In genomic region chr7:40273459-40274072, GRCm38 (mm10) we compare ENCODE assay signal across 8 mouse cellular contexts.
DNase-seq lines count a peak whose midpoint lies in the region; ATAC-seq and TF ChIP-seq lines count a peak whose summit lies in the region.

No protein-coding gene starts in this region.

- WGBS in embryonic facial prominence, embryonic 14.5 days, result 19% methylated on average over 2 of the region's 2 CpGs
- WGBS in hindbrain, embryonic 10.5 days, result 22% methylated on average over 2 of the region's 2 CpGs
- WGBS in stomach, embryonic 14.5 days, result 8% methylated on average over 2 of the region's 2 CpGs

- no peak for ATAC-seq in embryonic facial prominence, embryonic 14.5 days (ENCODE audit: low read depth)
- ATAC-seq in stomach, embryonic 14.5 days (ENCODE audit: insufficient number of reproducible peaks, insufficient read depth, low FRiP score, low read depth), result 0 out of 2 replicates have a peak, but pooled peaks have one; percentile 46

- no peaks in the 10 kb centered on the region for H3K4me1 ChIP-seq in MEL (ENCODE audit: control insufficient read depth in 1 of 2, insufficient read depth in 2 of 2, low read length in 2 of 2)
- peaks cover 5% of the 10 kb centered on the region for H3K4me1 ChIP-seq in embryonic facial prominence, embryonic 14.5 days (ENCODE audit: control insufficient read depth, insufficient read depth, low read length)
- H3K4me1 ChIP-seq in hindbrain, embryonic 10.5 days (replicated peaks), result peaks cover 23% of the 10 kb centered on the region
- no peaks in the 10 kb centered on the region for H3K4me1 ChIP-seq in stomach, embryonic 14.5 days (ENCODE audit: control insufficient read depth, insufficient read depth, low read length)

- no peak for TF ChIP-seq EP300 in MEL (IDR thresholded peaks at IDR 0.05; ENCODE audit: low read depth in 1 of 2, low read length in 2 of 2)

- TF ChIP-seq POLR2A in MEL (IDR thresholded peaks at IDR 0.05; ENCODE audit: control insufficient read depth in 1 of 2, insufficient read depth in 1 of 2, low read depth in 1 of 2, low read length in 2 of 2, poor library complexity in 1 of 2), result no peak

- no peak overlapping the region for H3K27ac ChIP-seq in MEL (ENCODE audit: control insufficient read depth, low read depth, low read length)
- H3K27ac ChIP-seq in embryonic facial prominence, embryonic 14.5 days (replicated peaks; ENCODE audit: low read depth, low read length), result no peak overlapping the region
- no peak overlapping the region for H3K27ac ChIP-seq in hindbrain, embryonic 10.5 days
- H3K27ac ChIP-seq in stomach, embryonic 14.5 days (ENCODE audit: low read length), result no peak overlapping the region

- no peak overlapping the region for H3K4me2 ChIP-seq in embryonic facial prominence, embryonic 14.5 days (ENCODE audit: low read depth, low read length)
- no peak overlapping the region for H3K4me2 ChIP-seq in stomach, embryonic 14.5 days (replicated peaks; ENCODE audit: low read depth, low read length)

- H3K27me3 ChIP-seq in MEL (ENCODE audit: control insufficient read depth in 1 of 2, insufficient read depth in 2 of 2, low read length in 2 of 2), result no peaks in the 10 kb centered on the region
- H3K27me3 ChIP-seq in embryonic facial prominence, embryonic 14.5 days (replicated peaks; ENCODE audit: control insufficient read depth, insufficient read depth, low read length), result no peaks in the 10 kb centered on the region
- H3K27me3 ChIP-seq in hindbrain, embryonic 10.5 days (ENCODE audit: insufficient read depth, poor library complexity, severe bottlenecking), result no peaks in the 10 kb centered on the region
- H3K27me3 ChIP-seq in stomach, embryonic 14.5 days (ENCODE audit: control insufficient read depth, insufficient read depth, low read length), result no peaks in the 10 kb centered on the region

- no peaks in the 10 kb centered on the region for H3K36me3 ChIP-seq in MEL (ENCODE audit: control insufficient read depth in 1 of 2, insufficient read depth in 2 of 2, low read length in 2 of 2)
- no peaks in the 10 kb centered on the region for H3K36me3 ChIP-seq in embryonic facial prominence, embryonic 14.5 days (ENCODE audit: control insufficient read depth, insufficient read depth, low read length)
- H3K36me3 ChIP-seq in hindbrain, embryonic 10.5 days, result no peaks in the 10 kb centered on the region
- H3K36me3 ChIP-seq in stomach, embryonic 14.5 days (ENCODE audit: control insufficient read depth, insufficient read depth, low read length), result no peaks in the 10 kb centered on the region

- DNase-seq in MEL (ENCODE audit: low read depth, low spot score), result peak; percentile 1
- DNase-seq in adrenal gland, postnatal 10 days, result peak; percentile 77
- DNase-seq in embryonic facial prominence, embryonic 14.5 days (ENCODE audit: low spot score), result peak; percentile 58
- DNase-seq in hindbrain, embryonic 10.5 days (ENCODE audit: low spot score), result peak; percentile 39
- DNase-seq in layer of hippocampus, adult 8-10 months (ENCODE audit: low spot score in 2 of 2), result peak; percentile 38 to 77
- peak; percentile 70 for DNase-seq in mesoderm, embryonic 11.5 days (ENCODE audit: low read depth, low spot score)
- DNase-seq in Muller cell, postnatal 12 days (ENCODE audit: inconsistent ontology term), result no peak

- H3K9me3 ChIP-seq in MEL (replicated peaks; ENCODE audit: insufficient read depth, low read length), result no peaks in the 10 kb centered on the region
- no peaks in the 10 kb centered on the region for H3K9me3 ChIP-seq in embryonic facial prominence, embryonic 14.5 days (ENCODE audit: control insufficient read depth, low read length)
- H3K9me3 ChIP-seq in hindbrain, embryonic 10.5 days, result no peaks in the 10 kb centered on the region
- no peaks in the 10 kb centered on the region for H3K9me3 ChIP-seq in stomach, embryonic 14.5 days (ENCODE audit: control insufficient read depth, low read depth, low read length)

- TF ChIP-seq CTCF in MEL (IDR thresholded peaks at IDR 0.05 in 2 of 3, conservative IDR thresholded peaks at IDR 0.05 in 1 of 3; ENCODE audit: control insufficient read depth in 1 of 3, insufficient read depth in 1 of 3, low read depth in 2 of 3, low read length in 3 of 3, poor library complexity in 1 of 3, severe bottlenecking in 1 of 3), result peak in 1 of 3 experiments; percentile 8; a peak in 1 of 6 replicates

- TF ChIP-seq RAD21 in MEL (IDR thresholded peaks at IDR 0.05; ENCODE audit: low read depth, low read length), result peak; percentile 28

- no peaks in the 10 kb centered on the region for H3K79me2 ChIP-seq in MEL (ENCODE audit: control insufficient read depth, insufficient read depth, low read length, poor library complexity)

- no peak overlapping the region for H3K9ac ChIP-seq in MEL (ENCODE audit: control insufficient read depth, low read depth, low read length, poor library complexity, severe bottlenecking)
- H3K9ac ChIP-seq in embryonic facial prominence, embryonic 14.5 days (ENCODE audit: low read depth, low read length), result no peak overlapping the region
- no peak overlapping the region for H3K9ac ChIP-seq in stomach, embryonic 14.5 days (replicated peaks; ENCODE audit: low read depth, low read length)

- H3K4me3 ChIP-seq in MEL (ENCODE audit: control insufficient read depth in 1 of 2, insufficient read depth in 1 of 2, low read depth in 2 of 2, low read length in 2 of 2), result no peak overlapping the region
- H3K4me3 ChIP-seq in embryonic facial prominence, embryonic 14.5 days (ENCODE audit: low read depth, low read length), result no peak overlapping the region
- no peak overlapping the region for H3K4me3 ChIP-seq in hindbrain, embryonic 10.5 days
- H3K4me3 ChIP-seq in stomach, embryonic 14.5 days (ENCODE audit: low read depth, low read length), result no peak overlapping the region

TF ChIP-seq in MEL, 35 proteins besides CTCF, POLR2A, EP300 and RAD21:
- no peak for TF ChIP-seq NELFE (IDR thresholded peaks at IDR 0.05; ENCODE audit: low read depth, low read length)
